Mouse (Mus musculus): Measurements from ENCODE around the gene Ins1.

Ins1 gene

DNA sequence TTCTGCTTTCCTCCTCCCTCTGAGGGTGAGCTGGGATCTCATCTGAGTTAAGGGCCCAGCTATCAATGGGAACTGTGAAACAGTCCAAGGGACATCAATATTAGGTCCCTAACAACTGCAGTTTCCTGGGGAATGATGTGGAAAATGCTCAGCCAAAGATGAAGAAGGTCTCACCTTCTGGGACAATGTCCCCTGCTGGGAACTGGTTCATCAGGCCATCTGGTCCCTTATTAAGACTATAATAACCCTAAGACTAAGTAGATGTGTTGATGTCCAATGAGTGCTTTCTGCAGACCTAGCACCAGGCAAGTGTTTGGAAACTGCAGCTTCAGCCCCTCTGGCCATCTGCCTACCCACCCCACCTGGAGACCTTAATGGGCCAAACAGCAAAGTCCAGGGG is at the start of gene Ins1:
Gene Ins1, plus strand, starts transcription at position 301 of the 400 bp plus-strand sequence.
- DNase-seq, result no peak

Measured in lung, postnatal 4 days (tissue).